Mouse (Mus musculus) heart, postnatal 0 days (tissue): ENCODE results near the gene Olfr329-ps.

ENCODE experiments used
- CTCF ChIP-seq: IDR thresholded peaks from 2 replicates; pipeline ENCODE4 v1.5.1; 2016; ENCODE audit warnings: antibody characterized with exemption, control low read depth, low read depth
- EP300 ChIP-seq: IDR thresholded peaks from 2 replicates; pipeline ENCODE4 v1.6.1; 2016; ENCODE audit warnings: antibody characterized with exemption, low read depth

DNA sequence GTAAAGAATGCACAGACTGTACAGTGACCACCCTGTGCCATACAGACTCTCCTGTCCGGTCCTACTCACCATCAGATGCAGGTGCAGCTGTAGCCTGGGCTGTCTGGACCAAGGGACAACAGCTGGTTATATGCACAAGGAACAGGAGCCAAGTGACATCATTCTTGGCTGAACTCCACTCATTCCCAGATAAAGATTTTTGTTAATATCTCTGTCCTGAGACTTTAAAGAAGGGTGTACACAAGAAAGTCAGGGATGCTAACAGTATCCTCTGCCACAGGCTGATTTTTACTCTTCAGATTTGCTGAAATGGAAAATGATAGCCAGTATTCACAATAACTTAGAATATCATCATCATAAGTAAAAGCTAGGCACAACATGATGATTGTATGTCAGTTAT is 9.3 kb upstream of the Olfr329-ps start, which contains the start of gene Olfr328:
- TF ChIP-seq EP300 (no peak), CTCF (no peak)
